Mouse (Mus musculus) liver, embryonic 15.5 days (tissue): ENCODE results near the gene Carf. TPM values are rescaled to one million over a fixed set of nuclear protein-coding genes. Genes with fewer than 3 reads are reported as not detected.

ENCODE experiments used
- ATAC-seq: fragments of 200-750 bp; cut with Nextera tagmentation; 2 replicates; pipeline ENCODE4 v1.8.0; 2017; ENCODE audit warnings: moderate number of reproducible peaks, mild to moderate bottlenecking, moderate library complexity; ENCODE audit not compliant: insufficient read depth
- H3K27ac ChIP-seq: fragments of 300-500 bp; sonication (generic); replicated peaks from 2 replicates; pipeline ENCODE4 v1.5.1; 2015; ENCODE audit warnings: mild to moderate bottlenecking, inconsistent platforms
- H3K27me3 ChIP-seq: fragments of 300-500 bp; sonication (generic); 2 replicates; pipeline ENCODE4 v1.6.1; 2015; ENCODE audit warnings: mild to moderate bottlenecking, inconsistent platforms
- H3K36me3 ChIP-seq: fragments of 300-500 bp; sonication (generic); replicated peaks from 2 replicates; pipeline ENCODE4 v1.6.1; 2015; ENCODE audit warnings: moderate library complexity, mild to moderate bottlenecking, inconsistent platforms
- H3K4me1 ChIP-seq: fragments of 300-500 bp; sonication (generic); replicated peaks from 2 replicates; pipeline ENCODE4 v1.6.1; 2015; ENCODE audit warnings: inconsistent platforms
- H3K4me2 ChIP-seq: fragments of 300-500 bp; sonication (generic); 2 replicates; pipeline ENCODE4 v1.6.1; 2015; ENCODE audit warnings: moderate library complexity, mild to moderate bottlenecking, inconsistent platforms
- H3K4me3 ChIP-seq: fragments of 300-500 bp; sonication (generic); replicated peaks from 2 replicates; pipeline ENCODE4 v1.5.1; 2015; ENCODE audit warnings: mild to moderate bottlenecking, inconsistent platforms
- H3K9ac ChIP-seq: fragments of 300-500 bp; sonication (generic); 2 replicates; pipeline ENCODE4 v1.6.1; 2015; ENCODE audit warnings: moderate library complexity, mild to moderate bottlenecking, inconsistent platforms
- H3K9me3 ChIP-seq: fragments of 300-500 bp; sonication (generic); replicated peaks from 2 replicates; pipeline ENCODE4 v1.6.1; 2016; ENCODE audit warnings: inconsistent platforms
- WGBS: fragments of 180-500 bp; shearing (Covaris S2); methylation state at CpG from one replicate; pipeline ENCODE4 v1.1.7; 2015; ENCODE audit warnings: mixed read lengths; ENCODE audit not compliant: insufficient replicate concordance; 5-methylcytosine and 5-hydroxymethylcytosine counted together
- polyA plus RNA-seq: library from polyadenylated mRNA; unstranded; fragments of >200 nt; fragmentation: Nextera tagmentation; extraction: Ambion mirVana; gene quantifications from 2 replicates; pipeline ENCODE4 v1.2.1, GENCODE M21; 2015

The Carf gene
- polyA plus RNA-seq, 1 experiment from 2014 or later: 1.2 TPM

GRCm38 (mm10) chr1:60179932-60180783, 82.1 kb downstream of the Carf start, which contains the start of gene Nbeal1:
TSS of gene Nbeal1 (plus strand) at chr1:60180599.
- Histone ChIP-seq H3K4me1 (peaks cover 16% of the 10 kb centered on the region), H3K4me3 (peak within 1 kb of the TSS; percentile 82), H3K36me3 (no peaks in the 10 kb centered on the region), H3K9ac (peak within 1 kb of the TSS; percentile 82), H3K27ac (peak within 1 kb of the TSS; percentile 83), H3K9me3 (no peaks in the 10 kb centered on the region), H3K4me2 (peak within 1 kb of the TSS; percentile 96), H3K27me3 (no peaks in the 10 kb centered on the region)
- 1% methylated on average over 72 of the region's 74 CpGs for WGBS
- ATAC-seq: peak; percentile 99

- H3K27me3 ChIP-seq: no peaks in the 10 kb centered on the region
- no peaks in the 10 kb centered on the region for H3K36me3 ChIP-seq
- peak overlapping the region; percentile 96 for H3K4me2 ChIP-seq
- H3K4me3 ChIP-seq: peak overlapping the region; percentile 82
- no peak for ATAC-seq
- under 1% methylated on average over 29 of the region's 30 CpGs for WGBS
- no peaks in the 10 kb centered on the region for H3K9me3 ChIP-seq
- peak overlapping the region; percentile 82 for H3K9ac ChIP-seq
- H3K4me1 ChIP-seq: peaks cover 16% of the 10 kb centered on the region
- H3K27ac ChIP-seq: peak overlapping the region; percentile 83
Observed at GRCm38 (mm10) chr1:60180784-60181221, 82.8 kb downstream of the Carf start.

- H3K27ac ChIP-seq: no peak overlapping the region
- 0 out of 2 replicates have a peak, but pooled peaks cover 4% of the 10 kb centered on the region for H3K36me3 ChIP-seq
- H3K9me3 ChIP-seq: no peaks in the 10 kb centered on the region
- H3K9ac ChIP-seq: no peak overlapping the region
- no peaks in the 10 kb centered on the region for H3K27me3 ChIP-seq
- no peak overlapping the region for H3K4me3 ChIP-seq
- H3K4me2 ChIP-seq: no peak overlapping the region
- no peak for ATAC-seq
- H3K4me1 ChIP-seq: no peaks in the 10 kb centered on the region
Observed at GRCm38 (mm10) chr1:60188454-60188853, 90.4 kb downstream of the Carf start.

DNA sequence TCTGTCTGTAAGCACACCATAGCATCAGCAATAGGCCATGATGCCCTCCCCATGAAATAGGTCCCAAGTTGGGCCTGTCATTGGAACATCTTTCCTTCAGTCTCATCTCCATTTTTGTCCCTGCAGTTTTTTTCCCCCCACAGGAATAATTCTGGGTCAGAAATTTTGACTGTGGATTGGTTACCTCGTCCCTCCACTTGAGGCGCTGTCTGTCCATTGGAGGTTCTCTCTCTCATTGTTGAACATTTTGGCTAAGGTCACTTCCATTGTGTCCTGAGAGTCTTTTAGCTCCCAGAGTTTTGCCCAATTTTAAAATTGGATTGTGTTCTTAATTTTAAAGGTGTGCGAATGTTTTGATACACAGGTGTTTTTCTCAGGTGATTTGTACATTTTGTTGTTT, 98.8 kb downstream of the Carf start:
- ATAC-seq: no peak
- no peak overlapping the region for H3K4me3 ChIP-seq
- H3K27me3 ChIP-seq: no peaks in the 10 kb centered on the region
- no peak overlapping the region for H3K4me2 ChIP-seq
- H3K36me3 ChIP-seq: peaks cover 8% of the 10 kb centered on the region
- no peaks in the 10 kb centered on the region for H3K9me3 ChIP-seq
- H3K9ac ChIP-seq: no peak overlapping the region
- H3K4me1 ChIP-seq: no peaks in the 10 kb centered on the region
- 55% methylated on average over 3 of the region's 3 CpGs for WGBS
- no peak overlapping the region for H3K27ac ChIP-seq

- no peak overlapping the region for H3K4me3 ChIP-seq
- H3K4me2 ChIP-seq: no peak overlapping the region
- no peaks in the 10 kb centered on the region for H3K9me3 ChIP-seq
- no peak for ATAC-seq
- H3K9ac ChIP-seq: no peak overlapping the region
- H3K36me3 ChIP-seq: peaks cover 17% of the 10 kb centered on the region
- H3K27ac ChIP-seq: no peak overlapping the region
- 67% methylated on average over 4 of the region's 4 CpGs for WGBS
- H3K4me1 ChIP-seq: no peaks in the 10 kb centered on the region
- no peaks in the 10 kb centered on the region for H3K27me3 ChIP-seq
Observed at GRCm38 (mm10) chr1:60199006-60199405, 101.0 kb downstream of the Carf start.

Other genes with a start within 250 kb of the Carf start
- gene Fam117b, start 185.2 kb upstream of the Carf start, polyA plus RNA-seq: 1.9 and 2.0 TPM in 2 replicates
- 0.17 and 0.31 TPM in 2 replicates for gene Ica1l, start 55.1 kb upstream of the Carf start, polyA plus RNA-seq
- gene Wdr12, start 398 bp downstream of the Carf start, polyA plus RNA-seq: 27.9 and 33.8 TPM in 2 replicates
- gene Nbeal1, start 82.4 kb downstream of the Carf start, polyA plus RNA-seq: 1.3 and 1.5 TPM in 2 replicates
- 10.1 and 10.6 TPM in 2 replicates for gene Cyp20a1, start 245.1 kb downstream of the Carf start, polyA plus RNA-seq